Mouse (Mus musculus) liver, embryonic 14.5 days (tissue): ENCODE measurements around the gene Apba2. TPM values are rescaled to one million over a fixed set of nuclear protein-coding genes. Genes with fewer than 3 reads are reported as not detected.

Source experiments
- ATAC-seq: fragments of 200-750 bp; cut with Nextera tagmentation; 2 replicates; pipeline ENCODE4 v1.8.0; 2017; ENCODE audit warnings: moderate number of reproducible peaks, mild to moderate bottlenecking, moderate library complexity; ENCODE audit not compliant: insufficient read depth
- DNase-seq, 3 experiments: peaks; one replicate each; pipeline ENCODE4 v3.0.0-alpha.2; 2012 to 2013; ENCODE audit warnings: low read depth in 3 of 3, low spot score in 3 of 3
- H3K27ac ChIP-seq: fragments of 300-500 bp; sonication (generic); 2 replicates; pipeline ENCODE4 v1.5.1; 2014; ENCODE audit warnings: moderate library complexity, mild to moderate bottlenecking, control low read depth, inconsistent platforms
- H3K27me3 ChIP-seq: fragments of 300-500 bp; sonication (generic); 2 replicates; pipeline ENCODE4 v1.6.1; 2014; ENCODE audit warnings: mild to moderate bottlenecking, low read length, moderate library complexity; ENCODE audit not compliant: control insufficient read depth, insufficient read depth
- H3K36me3 ChIP-seq: fragments of 300-500 bp; sonication (generic); replicated peaks from 2 replicates; pipeline ENCODE4 v1.6.1; 2014; ENCODE audit warnings: low read depth; ENCODE audit not compliant: control insufficient read depth, insufficient read depth
- H3K4me1 ChIP-seq, 2 experiments: fragments of 200-500 bp in 1 of 2; fragments of 300-500 bp in 1 of 2; sonication (generic) in 1 of 2; replicated peaks; 2 replicates each; pipeline ENCODE4 v1.6.1; 2012 to 2014; ENCODE audit warnings: antibody characterized with exemption in 1 of 2, inconsistent platforms in 1 of 2, low read length in 1 of 2; ENCODE audit not compliant: control insufficient read depth in 2 of 2, insufficient read depth in 2 of 2
- H3K4me2 ChIP-seq: fragments of 300-500 bp; sonication (generic); 2 replicates; pipeline ENCODE4 v1.6.1; 2014; ENCODE audit warnings: low read depth, mild to moderate bottlenecking, control low read depth, moderate library complexity
- H3K4me3 ChIP-seq, 2 experiments: fragments of 200-500 bp in 1 of 2; fragments of 300-500 bp in 1 of 2; sonication (generic) in 1 of 2; 2 replicates each; pipeline ENCODE4 v1.5.1; 2012 to 2014; ENCODE audit warnings: low read depth in 2 of 2, low read length in 2 of 2, mild to moderate bottlenecking in 2 of 2, control low read depth in 1 of 2, inconsistent platforms in 1 of 2, moderate library complexity in 1 of 2; ENCODE audit not compliant: insufficient read depth in 1 of 2
- H3K9ac ChIP-seq: fragments of 300-500 bp; sonication (generic); replicated peaks from 2 replicates; pipeline ENCODE4 v1.6.1; 2014; ENCODE audit warnings: mild to moderate bottlenecking, control low read depth, moderate library complexity
- H3K9me3 ChIP-seq: fragments of 300-500 bp; sonication (generic); 2 replicates; pipeline ENCODE4 v1.6.1; 2016; ENCODE audit warnings: low read length, mixed read lengths; ENCODE audit not compliant: control insufficient read depth
- CTCF ChIP-seq: IDR thresholded peaks from 2 replicates; pipeline ENCODE4 v1.5.1; 2016; ENCODE audit warnings: antibody characterized with exemption, low read depth, control low read depth
- EP300 ChIP-seq: IDR thresholded peaks from 2 replicates; pipeline ENCODE4 v1.6.1; 2016; ENCODE audit warnings: antibody characterized with exemption, low read depth
- WGBS: fragments of 180-500 bp; shearing (Covaris S2); extraction: QIAGEN DNeasy Blood & Tissue Kit; methylation state at CpG from one replicate; pipeline ENCODE4 v1.1.7; 2014; ENCODE audit not compliant: insufficient replicate concordance; 5-methylcytosine and 5-hydroxymethylcytosine counted together
- polyA plus RNA-seq, 2 experiments: library from polyadenylated mRNA; depleted of rRNA in 1 of 2; stranded (reverse) in 1 of 2; unstranded in 1 of 2; fragments of >200 nt; fragmentation: Nextera tagmentation in 1 of 2; extraction: Ambion mirVana in 1 of 2; gene quantifications; 2 replicates each; pipeline versions ENCODE4 v1.2.1 to v1.2.3; 2012 to 2014

The Apba2 gene
- polyA plus RNA-seq (2012; rRNA removed) (0.02 and 0.41 TPM in 2 replicates), polyA plus RNA-seq (2014; fragmentation: Nextera tagmentation; extraction: Ambion mirVana) (not detected in 2 replicates)

DNA sequence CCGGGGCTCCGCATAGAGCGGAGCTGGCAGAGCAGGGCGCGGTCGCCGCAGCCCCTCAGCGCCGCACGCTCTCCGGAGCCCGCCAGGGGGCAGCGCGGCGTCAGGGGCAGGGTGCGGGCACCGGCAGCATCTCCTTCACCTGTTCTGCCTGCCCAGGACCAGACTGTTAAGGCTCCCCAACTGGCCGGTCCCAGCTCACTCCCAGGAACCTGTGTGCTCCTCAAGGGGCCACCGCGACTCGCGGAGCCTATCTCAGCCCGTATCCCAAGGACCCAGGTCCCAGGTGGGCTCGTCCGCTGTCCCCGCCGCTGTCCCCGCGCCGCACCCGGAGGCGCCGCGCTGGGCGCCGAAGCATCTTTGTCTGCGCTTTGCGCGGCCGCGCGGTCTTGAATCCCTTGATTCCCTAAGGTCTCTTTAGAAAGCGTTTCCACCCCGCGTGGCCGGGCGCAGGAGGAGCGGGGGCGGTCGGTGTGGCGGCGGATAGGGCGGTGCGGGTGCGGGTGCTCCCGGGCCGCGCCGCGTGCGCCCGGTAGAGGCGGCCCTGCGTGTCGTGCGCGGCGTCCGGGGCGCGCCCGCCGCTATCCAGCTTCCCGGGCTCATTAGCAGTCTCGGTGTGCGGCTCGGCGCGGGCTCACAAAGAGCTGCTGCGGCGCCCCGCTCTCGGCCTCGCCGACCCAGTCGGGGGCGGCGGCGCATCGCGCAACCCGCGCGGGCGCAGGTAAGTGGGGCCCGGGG is at the start of gene Apba2:
Gene Apba2, plus strand, starts transcription at position 171 of the 735 bp plus-strand sequence.
- Histone ChIP-seq H3K27me3 (peaks cover 27% of the 10 kb centered on the region), H3K9me3 (no peaks in the 10 kb centered on the region), H3K4me1 (no peaks in the 10 kb centered on the region), H3K4me2 (peak within 1 kb of the TSS; percentile 34), H3K4me3 (peak within 1 kb of the TSS in 1 of 2 experiments; percentile 19; a peak in 2 of 4 replicates), H3K9ac (no peak within 1 kb of the TSS), H3K36me3 (no peaks in the 10 kb centered on the region), H3K27ac (no peak within 1 kb of the TSS)
- WGBS = 2% methylated on average over 94 of the region's 96 CpGs
- DNase-seq (no peak), ATAC-seq (no peak)
- TF ChIP-seq CTCF (peak; percentile 20; the same call in 1 of the 2 replicates), EP300 (no peak)

DNA sequence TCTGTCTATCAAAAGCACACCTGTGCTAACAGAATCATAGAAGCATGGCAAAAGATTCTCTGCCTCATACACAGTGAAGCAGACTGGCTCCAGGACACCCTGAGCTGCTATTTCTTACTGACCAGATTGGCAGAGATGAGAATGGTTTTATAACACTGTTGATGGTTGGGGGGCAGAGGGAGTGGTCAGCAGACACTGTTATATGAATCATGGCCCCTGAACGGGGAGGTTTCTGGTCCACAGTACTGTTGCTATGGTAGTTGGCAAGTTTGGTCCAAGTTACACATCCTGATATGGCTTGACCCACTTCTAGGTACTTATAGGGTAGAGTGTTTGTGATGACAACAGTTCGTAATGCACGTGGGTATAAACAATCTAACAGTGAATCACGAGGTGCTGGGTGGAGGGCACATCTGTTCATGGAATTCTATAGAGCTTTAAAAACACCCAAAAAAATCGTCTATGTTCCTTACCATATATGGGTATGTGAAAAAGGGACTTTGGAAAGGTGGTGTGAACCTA is 49.6 kb upstream of the Apba2 start:
- no peaks in the 10 kb centered on the region for H3K36me3 ChIP-seq
- no peaks in the 10 kb centered on the region for H3K27me3 ChIP-seq
- no peak overlapping the region for H3K4me3 ChIP-seq
- WGBS = 49% methylated on average over 5 of the region's 5 CpGs
- no peak overlapping the region for H3K4me2 ChIP-seq
- ATAC-seq = no peak
- H3K27ac ChIP-seq = no peak overlapping the region
- H3K9me3 ChIP-seq = no peaks in the 10 kb centered on the region
- no peak overlapping the region for H3K9ac ChIP-seq
- TF ChIP-seq CTCF = no peak
- TF ChIP-seq EP300 = no peak
- no peaks in the 10 kb centered on the region for H3K4me1 ChIP-seq
- DNase-seq = no peak

DNA sequence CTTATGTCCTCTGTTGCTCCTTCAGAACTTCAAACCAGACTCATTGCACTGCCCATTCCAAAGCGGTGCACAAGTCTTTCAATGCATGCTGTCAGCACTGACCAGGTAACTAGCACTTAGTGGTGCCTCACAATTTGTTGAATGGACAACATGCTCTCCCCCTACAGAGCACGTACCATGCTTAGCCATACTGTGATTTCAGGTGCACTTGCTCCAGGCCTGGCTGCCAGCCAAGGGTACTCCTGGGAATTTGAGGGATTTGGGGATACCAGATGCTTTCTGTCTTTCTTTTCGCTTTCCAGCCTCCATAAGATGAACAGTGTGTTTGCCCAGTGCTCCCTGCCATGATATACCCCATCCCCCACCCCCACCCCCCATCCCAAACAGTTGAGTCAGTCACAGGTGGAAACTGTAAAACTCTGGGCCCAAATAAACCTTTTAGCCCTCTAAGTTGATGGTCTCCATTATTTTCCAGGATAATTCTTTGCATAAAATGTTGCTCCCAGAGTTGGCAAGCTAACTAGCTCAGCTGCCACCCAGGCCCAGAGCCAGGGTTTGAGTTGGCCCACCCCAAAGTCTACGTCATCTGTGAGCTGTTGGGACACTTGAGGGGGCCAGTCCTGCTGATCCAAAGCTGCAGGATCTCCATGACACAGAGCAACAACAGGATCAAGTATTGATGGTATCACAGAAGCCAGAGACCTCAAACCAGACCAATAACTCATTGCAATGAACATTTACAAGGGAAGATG is 48.9 kb upstream of the Apba2 start:
- ATAC-seq = no peak
- DNase-seq = no peak
- WGBS = 49% methylated on average over 4 of the region's 4 CpGs

DNA sequence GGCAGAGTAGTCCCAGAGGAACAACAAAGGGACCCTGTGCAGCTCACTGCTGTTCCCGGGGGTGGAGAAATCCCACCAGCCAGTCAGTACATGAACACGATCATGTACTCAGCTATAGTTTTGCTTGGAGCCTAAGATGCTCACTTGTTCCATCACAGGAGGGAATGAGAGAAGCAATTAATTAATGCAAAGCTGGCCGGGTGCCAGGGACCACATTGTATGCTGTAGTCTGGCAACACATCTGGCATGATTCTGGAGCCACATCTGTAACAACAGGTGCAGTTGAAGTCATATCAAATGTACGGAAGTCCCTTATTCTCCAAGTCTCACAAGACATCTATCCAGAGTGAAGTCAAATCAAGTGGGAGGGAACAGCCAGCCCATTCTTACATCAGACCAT is 45.3 kb upstream of the Apba2 start:
- Histone ChIP-seq H3K4me2 (no peak overlapping the region), H3K27ac (no peak overlapping the region), H3K9me3 (no peaks in the 10 kb centered on the region), H3K27me3 (no peaks in the 10 kb centered on the region), H3K9ac (no peak overlapping the region), H3K4me1 (no peaks in the 10 kb centered on the region), H3K4me3 (no peak overlapping the region), H3K36me3 (no peaks in the 10 kb centered on the region)
- 62% methylated on average over 4 of the region's 4 CpGs for WGBS
- ATAC-seq = no peak
- DNase-seq = no peak
- TF ChIP-seq EP300 (no peak), CTCF (no peak)

More for the DNA sequence above, 48.9 kb upstream of the Apba2 start:
- Histone ChIP-seq H3K4me2 (no peak overlapping the region), H3K36me3 (no peaks in the 10 kb centered on the region), H3K4me3 (no peak overlapping the region), H3K27me3 (no peaks in the 10 kb centered on the region), H3K9ac (no peak overlapping the region), H3K27ac (no peak overlapping the region), H3K9me3 (no peaks in the 10 kb centered on the region), H3K4me1 (no peaks in the 10 kb centered on the region)
- TF ChIP-seq EP300 (no peak), CTCF (no peak)

DNA sequence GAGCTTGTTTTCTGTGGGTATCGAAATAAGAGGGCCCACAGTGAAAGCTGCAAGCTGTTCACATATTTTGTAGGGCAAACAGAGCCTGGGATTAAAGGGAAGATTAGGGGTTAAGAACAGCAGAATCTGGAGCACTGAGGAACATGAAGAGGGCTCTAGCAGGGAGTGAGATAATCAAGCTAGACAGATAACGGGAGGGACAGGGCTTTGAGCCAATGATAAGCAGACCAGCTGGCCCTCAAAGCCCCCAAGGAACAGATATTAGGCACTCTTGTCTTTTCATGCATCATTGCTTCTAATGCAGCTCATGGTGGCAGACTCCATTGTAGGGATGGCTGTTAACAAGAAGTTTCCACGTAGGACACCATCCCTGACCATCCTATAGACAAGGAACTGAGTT is 44.8 kb upstream of the Apba2 start:
- 48% methylated on average over 3 of the region's 3 CpGs for WGBS
- ATAC-seq (no peak), DNase-seq (no peak)
- TF ChIP-seq CTCF (no peak), EP300 (no peak)
- Histone ChIP-seq H3K27ac (no peak overlapping the region), H3K9ac (no peak overlapping the region), H3K4me1 (no peaks in the 10 kb centered on the region), H3K36me3 (no peaks in the 10 kb centered on the region), H3K4me2 (no peak overlapping the region), H3K9me3 (no peaks in the 10 kb centered on the region), H3K27me3 (no peaks in the 10 kb centered on the region), H3K4me3 (no peak overlapping the region)
